19 mouse cellular contexts compared by ENCODE assay signal in the genomic region with DNA sequence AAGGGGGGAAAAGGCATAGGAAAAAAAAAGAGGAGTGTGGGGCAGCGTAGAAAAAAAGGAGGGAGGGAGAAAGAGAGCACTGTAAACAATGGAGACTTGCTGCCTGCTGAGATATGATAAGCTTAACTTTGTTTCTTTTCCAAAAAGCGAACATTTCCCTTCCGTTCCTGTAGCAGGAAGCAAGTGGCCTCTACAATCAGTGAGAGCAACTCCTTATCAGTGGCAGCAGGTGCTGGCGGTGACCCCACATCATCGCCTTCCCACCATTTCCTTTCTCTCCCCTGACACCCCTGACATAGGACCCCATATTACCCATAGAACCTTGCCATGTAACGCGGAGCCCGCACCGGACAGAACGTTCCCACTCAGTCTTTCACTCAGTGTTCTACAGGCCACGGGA.
DNase-seq lines count a peak whose midpoint lies in the region; ATAC-seq lines count a peak whose summit lies in the region.
"Had no signal": no experiment of that assay in that cellular context is flagged by ENCODE, and none has a peak within 500 bp of the region (broad histone marks: within the 10 kb centered on the region; RNA-seq: fewer than 3 reads in every experiment).

No protein-coding gene starts in this region.

- 0 out of 2 replicates have a peak, but pooled peaks cover 7% of the 10 kb centered on the region for H3K4me1 ChIP-seq in heart, embryonic 15.5 days (replicated peaks)
- peaks cover 14% of the 10 kb centered on the region for H3K4me1 ChIP-seq in megakaryocyte, embryonic 14.5 days
- H3K4me1 ChIP-seq: embryonic facial prominence, embryonic 10.5 days; hindbrain, embryonic 13.5 days; midbrain, embryonic 13.5 days; neural tube, embryonic 12.5 days had no signal

- no peak overlapping the region for H3K9ac ChIP-seq in heart, embryonic 15.5 days
- H3K9ac ChIP-seq: hindbrain, embryonic 13.5 days; lung, embryonic 15.5 days; midbrain, embryonic 13.5 days; neural tube, embryonic 12.5 days had no signal

- no peak overlapping the region; the same call in 1 of the 2 replicates for H3K4me2 ChIP-seq in heart, embryonic 15.5 days
- H3K4me2 ChIP-seq: hindbrain, embryonic 13.5 days; lung, embryonic 15.5 days; midbrain, embryonic 13.5 days; neural tube, embryonic 12.5 days had no signal

- no peak for DNase-seq in heart, postnatal 4 days
- DNase-seq in frontal cortex, postnatal 25 days (ENCODE audit: low spot score in 2 of 2): no peak
- DNase-seq: adrenal gland, adult 2 months; cerebellum, adult 8-10 months; heart, adult 2 months; lung, postnatal 4 days; right cerebral cortex, adult 18-20 months; thymus, adult 18-20 months had no signal

- 52% methylated on average over 11 of the region's 11 CpGs for WGBS in heart, embryonic 15.5 days

- H3K36me3 ChIP-seq in heart, embryonic 15.5 days: no peaks in the 10 kb centered on the region
- H3K36me3 ChIP-seq in megakaryocyte, embryonic 14.5 days (replicated peaks; ENCODE audit: low read length): no peaks in the 10 kb centered on the region
- H3K36me3 ChIP-seq: embryonic facial prominence, embryonic 10.5 days; hindbrain, embryonic 13.5 days; lung, embryonic 15.5 days; midbrain, embryonic 13.5 days; neural tube, embryonic 12.5 days had no signal

- peak; percentile 62 for ATAC-seq in heart, embryonic 15.5 days (replicated peaks; ENCODE audit: insufficient number of reproducible peaks, insufficient read depth, low FRiP score, low read depth)
- no peak for ATAC-seq in megakaryocyte, adult 5-6 weeks (ENCODE audit: poor library complexity, severe bottlenecking)
- ATAC-seq in granulocyte monocyte progenitor cell, adult 5-6 weeks (replicated peaks; ENCODE audit: poor library complexity, severe bottlenecking): peak; percentile 7; the same call in 1 of the 2 replicates
- peak; percentile 85 for ATAC-seq in megakaryocyte-erythroid progenitor cell, adult 5-6 weeks (replicated peaks; ENCODE audit: low FRiP score, low TSS enrichment, poor library complexity, severe bottlenecking)
- ATAC-seq: inflammation-experienced regulatory T-cells, adult 6 months; midbrain, embryonic 13.5 days had no signal

- H3K27me3 ChIP-seq in heart, embryonic 15.5 days: no peaks in the 10 kb centered on the region
- peaks cover 51% of the 10 kb centered on the region for H3K27me3 ChIP-seq in megakaryocyte, embryonic 14.5 days (replicated peaks)
- H3K27me3 ChIP-seq: hindbrain, embryonic 13.5 days; lung, embryonic 15.5 days; midbrain, embryonic 13.5 days; neural tube, embryonic 12.5 days had no signal

- no peak overlapping the region for H3K4me3 ChIP-seq in heart, embryonic 15.5 days
- peak overlapping the region; percentile 86 for H3K4me3 ChIP-seq in megakaryocyte, embryonic 14.5 days (replicated peaks)
- H3K4me3 ChIP-seq: embryonic facial prominence, embryonic 10.5 days; heart, adult 2 months; hindbrain, embryonic 13.5 days; lung, embryonic 15.5 days; midbrain, embryonic 13.5 days; neural tube, embryonic 12.5 days had no signal

- H3K9me3 ChIP-seq in heart, embryonic 15.5 days (replicated peaks): no peaks in the 10 kb centered on the region
- no peaks in the 10 kb centered on the region; the same call in 1 of the 2 replicates for H3K9me3 ChIP-seq in megakaryocyte, embryonic 14.5 days
- H3K9me3 ChIP-seq: embryonic facial prominence, embryonic 10.5 days; hindbrain, embryonic 13.5 days; lung, embryonic 15.5 days; midbrain, embryonic 13.5 days; neural tube, embryonic 12.5 days had no signal

- no peak overlapping the region for H3K27ac ChIP-seq in heart, embryonic 15.5 days
- H3K27ac ChIP-seq: embryonic facial prominence, embryonic 10.5 days; heart, adult 2 months; hindbrain, embryonic 13.5 days; lung, embryonic 15.5 days; midbrain, embryonic 13.5 days; neural tube, embryonic 12.5 days had no signal
